In genomic region chr11:50174730-50175187, GRCm38 (mm10) we compare ENCODE assay signal across 8 mouse cellular contexts. TPM values are rescaled to one million over a fixed set of nuclear protein-coding genes. Genes with fewer than 3 reads are reported as not detected.
DNase-seq lines count a peak whose midpoint lies in the region; ATAC-seq and TF ChIP-seq lines count a peak whose summit lies in the region.

No protein-coding gene starts in this region.

- H3K4me1 ChIP-seq in ES-Bruce4 (ENCODE audit: control insufficient read depth, insufficient read depth, low read length), result no peaks in the 10 kb centered on the region
- H3K4me1 ChIP-seq in forebrain, embryonic 11.5 days (replicated peaks; ENCODE audit: control insufficient read depth, insufficient read depth, low read length), result 0 out of 2 replicates have a peak, but pooled peaks cover 2% of the 10 kb centered on the region
- H3K4me1 ChIP-seq in lung, embryonic 14.5 days (ENCODE audit: insufficient read depth), result 0 out of 2 replicates have a peak, but pooled peaks cover 5% of the 10 kb centered on the region
- no peaks in the 10 kb centered on the region for H3K4me1 ChIP-seq in olfactory bulb, adult 2 months (ENCODE audit: control insufficient read depth, insufficient read depth, low read length)
- peaks cover 5% of the 10 kb centered on the region; the same call in 1 of the 2 replicates for H3K4me1 ChIP-seq in thymus, adult 2 months (replicated peaks; ENCODE audit: control insufficient read depth, insufficient read depth, low read length)

- TF ChIP-seq CTCF in ES-Bruce4 (IDR thresholded peaks at IDR 0.05; ENCODE audit: low read depth, low read length), result no peak
- TF ChIP-seq CTCF in lung, embryonic 14.5 days (IDR thresholded peaks at IDR 0.05; ENCODE audit: low read depth), result no peak
- no peak for TF ChIP-seq CTCF in olfactory bulb, adult 2 months (IDR thresholded peaks at IDR 0.05; ENCODE audit: insufficient read depth, low read depth, low read length)
- no peak for TF ChIP-seq CTCF in thymus, adult 2 months (IDR thresholded peaks at IDR 0.05; ENCODE audit: borderline replicate concordance, control insufficient read depth, extremely low read depth, insufficient read depth, low read length, poor library complexity)

- peak; percentile 61 for TF ChIP-seq EP300 in ES-Bruce4 (IDR thresholded peaks at IDR 0.05; ENCODE audit: insufficient read depth, low read depth, low read length)

- no peaks in the 10 kb centered on the region for H3K9me3 ChIP-seq in ES-Bruce4 (replicated peaks; ENCODE audit: control insufficient read depth, insufficient read depth, low read length, poor library complexity, severe bottlenecking)
- H3K9me3 ChIP-seq in forebrain, embryonic 11.5 days (ENCODE audit: control insufficient read depth, low read length), result no peaks in the 10 kb centered on the region
- no peaks in the 10 kb centered on the region for H3K9me3 ChIP-seq in lung, embryonic 14.5 days (ENCODE audit: low read depth, low read length)

- H3K27me3 ChIP-seq in ES-Bruce4 (ENCODE audit: control insufficient read depth, insufficient read depth, low read length, poor library complexity, severe bottlenecking), result no peaks in the 10 kb centered on the region
- H3K27me3 ChIP-seq in forebrain, embryonic 11.5 days (ENCODE audit: control insufficient read depth, insufficient read depth, low read length), result no peaks in the 10 kb centered on the region
- H3K27me3 ChIP-seq in lung, embryonic 14.5 days (ENCODE audit: insufficient read depth, low read length), result no peaks in the 10 kb centered on the region
- H3K27me3 ChIP-seq in thymus, adult 2 months (ENCODE audit: control insufficient read depth, insufficient read depth, low read length), result no peaks in the 10 kb centered on the region

- peak; percentile 93 for TF ChIP-seq POLR2A in ES-Bruce4 (IDR thresholded peaks at IDR 0.05; ENCODE audit: insufficient read depth, low read length)
- TF ChIP-seq POLR2A in olfactory bulb, adult 2 months (IDR thresholded peaks at IDR 0.05; ENCODE audit: insufficient read depth, low read depth, low read length), result peak; percentile 80
- TF ChIP-seq POLR2A in thymus, adult 2 months (IDR thresholded peaks at IDR 0.05; ENCODE audit: control insufficient read depth, extremely low read depth, insufficient read depth, low read length, poor library complexity), result peak; percentile 75

- peak; percentile 98 for DNase-seq in c-Kit-positive CD71-positive TER-119-negative erythroid progenitor cells, embryonic 14.5 days (ENCODE audit: low read depth)
- DNase-seq in forebrain, embryonic 11.5 days (ENCODE audit: low spot score), result peak; percentile 99
- DNase-seq in heart, postnatal 10 days, result peak; percentile 99
- DNase-seq in layer of hippocampus, adult 18-20 months (ENCODE audit: low spot score in 2 of 2), result peak; percentile 97 to 98
- DNase-seq in lung, embryonic 14.5 days, result peak; percentile 100
- peak; percentile 100 for DNase-seq in thymus, adult 2 months

- H3K4me3 ChIP-seq in ES-Bruce4 (ENCODE audit: low read depth, low read length), result peak overlapping the region; percentile 92
- peak overlapping the region; percentile 67 for H3K4me3 ChIP-seq in forebrain, embryonic 11.5 days (ENCODE audit: low read depth, low read length)
- H3K4me3 ChIP-seq in lung, embryonic 14.5 days (ENCODE audit: low read depth, low read length), result peak overlapping the region; percentile 69
- H3K4me3 ChIP-seq in olfactory bulb, adult 2 months (ENCODE audit: insufficient read depth, low read depth, low read length), result peak overlapping the region; percentile 78
- H3K4me3 ChIP-seq in thymus, adult 2 months (ENCODE audit: control insufficient read depth, insufficient read depth, low read length), result peak overlapping the region; percentile 84

- H3K27ac ChIP-seq in ES-Bruce4 (ENCODE audit: insufficient read depth, low read length), result no peak overlapping the region
- peak overlapping the region; percentile 41 for H3K27ac ChIP-seq in forebrain, embryonic 11.5 days (ENCODE audit: low read depth, low read length)
- peak overlapping the region; percentile 67 for H3K27ac ChIP-seq in lung, embryonic 14.5 days (ENCODE audit: low read depth)
- H3K27ac ChIP-seq in olfactory bulb, adult 2 months (ENCODE audit: insufficient read depth, low read depth, low read length), result peak overlapping the region; percentile 65
- H3K27ac ChIP-seq in thymus, adult 2 months (ENCODE audit: control insufficient read depth, insufficient read depth, low read length), result 0 out of 2 replicates have a peak overlapping the region, but pooled peaks have one; percentile 2

- 1% methylated on average over 27 of the region's 27 CpGs for WGBS in forebrain, embryonic 11.5 days
- under 1% methylated on average over 27 of the region's 27 CpGs for WGBS in lung, embryonic 14.5 days
- WGBS in olfactory bulb, adult 2 months, result under 1% methylated on average over 27 of the region's 27 CpGs
- under 1% methylated on average over 27 of the region's 27 CpGs for WGBS in thymus, adult 2 months

- H3K4me2 ChIP-seq in forebrain, embryonic 11.5 days (ENCODE audit: low read depth, low read length, severe bottlenecking), result peak overlapping the region; percentile 77
- H3K4me2 ChIP-seq in lung, embryonic 14.5 days, result peak overlapping the region; percentile 73

- ATAC-seq in forebrain, embryonic 11.5 days (replicated peaks; ENCODE audit: low FRiP score), result peak; percentile 98
- peak; percentile 100 for ATAC-seq in lung, embryonic 14.5 days (ENCODE audit: insufficient read depth)

- H3K36me3 ChIP-seq in ES-Bruce4 (ENCODE audit: control insufficient read depth, insufficient read depth, low read length, poor library complexity, severe bottlenecking), result no peaks in the 10 kb centered on the region
- H3K36me3 ChIP-seq in forebrain, embryonic 11.5 days (ENCODE audit: control insufficient read depth, insufficient read depth, low read length), result no peaks in the 10 kb centered on the region; the same call in 1 of the 2 replicates
- peaks cover 33% of the 10 kb centered on the region for H3K36me3 ChIP-seq in lung, embryonic 14.5 days (ENCODE audit: insufficient read depth)
- peaks cover 7% of the 10 kb centered on the region; the same call in 1 of the 2 replicates for H3K36me3 ChIP-seq in thymus, adult 2 months (ENCODE audit: control insufficient read depth, insufficient read depth, low read length)

- intact Hi-C loops in heart, postnatal 10 days (cut with DNase I), result no loop called here

- H3K9ac ChIP-seq in ES-Bruce4 (ENCODE audit: low read depth, poor library complexity, severe bottlenecking), result peak overlapping the region; percentile 48
- H3K9ac ChIP-seq in forebrain, embryonic 11.5 days (ENCODE audit: low read length), result peak overlapping the region; percentile 74
- H3K9ac ChIP-seq in lung, embryonic 14.5 days, result peak overlapping the region; percentile 80

RNA-seq across cellular contexts. Expression of gene Mrnip, which starts 0.5 kb away (rescaled TPM):
- polyA plus RNA-seq in ES-Bruce4 (2011; ENCODE audit: insufficient read depth, insufficient read length, low read depth, missing spikeins), result 11.0 and 12.8 TPM in 2 replicates
- polyA plus RNA-seq in forebrain, embryonic 11.5 days (2014; fragmentation: Nextera tagmentation; extraction: Ambion mirVana), result 20.1 and 21.1 TPM in 2 replicates
- total RNA-seq in heart, postnatal 10 days (2021), result 1 to 10 TPM; 6.0 TPM
- 10 to 100 TPM; 14.1 to 15.7 TPM for total RNA-seq in layer of hippocampus, adult 18-20 months (2021)
- 18.4 and 20.3 TPM in 2 replicates for polyA plus RNA-seq in lung, embryonic 14.5 days (2014; fragmentation: Nextera tagmentation; extraction: Ambion mirVana)
- polyA plus RNA-seq in olfactory bulb, adult 2 months (2012; ENCODE audit: insufficient read depth, insufficient read length, low replicate concordance, missing spikeins), result not detected in 2 replicates
- 8.7 and 8.9 TPM in 2 replicates for polyA plus RNA-seq in thymus, adult 2 months (2012; rRNA removed)

RNA-seq across cellular contexts. Expression of gene Sqstm1, which starts 35.9 kb away (rescaled TPM):
- 208 and 259 TPM in 2 replicates for polyA plus RNA-seq in ES-Bruce4 (2011; ENCODE audit: insufficient read depth, insufficient read length, low read depth, missing spikeins)
- polyA plus RNA-seq in forebrain, embryonic 11.5 days (2014; fragmentation: Nextera tagmentation; extraction: Ambion mirVana), result 148 and 164 TPM in 2 replicates
- 100 to 1,000 TPM; 239 to 247 TPM for total RNA-seq in heart, postnatal 10 days (2021)
- 100 to 1,000 TPM; 486 to 498 TPM for total RNA-seq in layer of hippocampus, adult 18-20 months (2021)
- 205 and 209 TPM in 2 replicates for polyA plus RNA-seq in lung, embryonic 14.5 days (2014; fragmentation: Nextera tagmentation; extraction: Ambion mirVana)
- polyA plus RNA-seq in olfactory bulb, adult 2 months (2012; ENCODE audit: insufficient read depth, insufficient read length, low replicate concordance, missing spikeins), result 578 TPM in 1 of 2 replicates, not detected in the other
- 159 and 173 TPM in 2 replicates for polyA plus RNA-seq in thymus, adult 2 months (2012; rRNA removed)

RNA-seq across cellular contexts. Expression of gene Mgat4b, which starts 35.9 kb away (rescaled TPM):
- 30.8 and 37.0 TPM in 2 replicates for polyA plus RNA-seq in ES-Bruce4 (2011; ENCODE audit: insufficient read depth, insufficient read length, low read depth, missing spikeins)
- 24.2 and 30.9 TPM in 2 replicates for polyA plus RNA-seq in forebrain, embryonic 11.5 days (2014; fragmentation: Nextera tagmentation; extraction: Ambion mirVana)
- total RNA-seq in heart, postnatal 10 days (2021), result 100 to 1,000 TPM; 122 to 127 TPM
- 10 to 100 TPM; 80.7 to 84.1 TPM for total RNA-seq in layer of hippocampus, adult 18-20 months (2021)
- polyA plus RNA-seq in lung, embryonic 14.5 days (2014; fragmentation: Nextera tagmentation; extraction: Ambion mirVana), result 32.8 and 44.2 TPM in 2 replicates
- polyA plus RNA-seq in olfactory bulb, adult 2 months (2012; ENCODE audit: insufficient read depth, insufficient read length, low replicate concordance, missing spikeins), result not detected in 2 replicates
- polyA plus RNA-seq in thymus, adult 2 months (2012; rRNA removed), result 29.5 and 29.7 TPM in 2 replicates

RNA-seq across cellular contexts. Expression of gene Tbc1d9b, which starts 43.6 kb away (rescaled TPM):
- polyA plus RNA-seq in ES-Bruce4 (2011; ENCODE audit: insufficient read depth, insufficient read length, low read depth, missing spikeins), result 28.6 and 30.6 TPM in 2 replicates
- 34.0 and 36.9 TPM in 2 replicates for polyA plus RNA-seq in forebrain, embryonic 11.5 days (2014; fragmentation: Nextera tagmentation; extraction: Ambion mirVana)
- 10 to 100 TPM; 44.5 to 48.6 TPM for total RNA-seq in heart, postnatal 10 days (2021)
- 100 to 1,000 TPM; 113 to 120 TPM for total RNA-seq in layer of hippocampus, adult 18-20 months (2021)
- 45.3 and 46.2 TPM in 2 replicates for polyA plus RNA-seq in lung, embryonic 14.5 days (2014; fragmentation: Nextera tagmentation; extraction: Ambion mirVana)
- 540 TPM in 1 of 2 replicates, not detected in the other for polyA plus RNA-seq in olfactory bulb, adult 2 months (2012; ENCODE audit: insufficient read depth, insufficient read length, low replicate concordance, missing spikeins)
- polyA plus RNA-seq in thymus, adult 2 months (2012; rRNA removed), result 58.7 and 70.3 TPM in 2 replicates
